Mouse (Mus musculus): ENCODE measurements at regions not wholly inside any gene's neighbourhood (a gene's known extent, or its start where the extent isn't known, plus 50 kb on each side); places are given as distances from the start of the nearest gene placed in this dataset.

GRCm38 (mm10) chr17:7633382-7634290 is 193.5 kb downstream of the Fndc1 start:
- DNase-seq (ENCODE audit: low spot score): no peak

GRCm38 (mm10) chr17:7625746-7626145 is 201.4 kb downstream of the Fndc1 start:
- no peak for DNase-seq (ENCODE audit: low spot score)

DNA sequence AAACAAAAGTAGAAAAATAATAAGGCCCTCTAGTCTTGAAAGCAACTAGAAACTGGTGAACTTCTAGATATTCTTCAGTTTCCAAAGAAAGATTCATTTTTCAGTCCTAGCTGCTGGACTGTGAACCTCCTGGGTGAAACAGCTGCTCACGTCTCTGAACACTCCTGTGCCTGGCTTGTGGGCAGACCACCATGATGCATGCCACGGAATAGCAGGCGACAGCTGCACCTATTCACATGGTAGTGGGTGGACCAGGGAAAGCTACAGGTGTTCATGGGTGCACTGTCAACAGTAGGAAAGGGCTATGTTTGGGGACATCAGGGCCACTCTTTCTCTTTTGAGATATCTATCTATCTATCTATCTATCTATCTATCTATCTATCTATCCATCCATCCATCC is 203.7 kb downstream of the Fndc1 start:
- DNase-seq (ENCODE audit: low spot score): no peak

DNA sequence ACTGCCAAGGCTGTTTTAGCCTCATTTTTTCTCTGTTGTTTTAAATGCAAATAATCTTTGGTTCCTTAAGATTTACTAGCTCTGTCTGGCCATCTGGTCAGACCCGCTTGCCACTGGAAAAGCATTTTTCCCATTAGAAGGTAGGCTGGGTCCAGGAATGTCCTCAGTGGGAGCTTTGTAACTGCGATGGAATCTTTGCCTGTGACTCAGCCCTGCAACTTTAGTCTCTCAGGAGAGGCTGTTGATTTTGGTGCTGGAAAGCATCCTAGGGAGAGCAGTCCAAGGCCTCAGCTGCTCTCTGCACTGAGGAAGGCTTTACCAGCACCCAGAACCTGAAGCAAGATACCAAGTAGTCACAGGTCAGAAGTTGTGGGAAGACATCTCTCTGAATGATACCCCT is 205.8 kb downstream of the Fndc1 start:
- no peak for DNase-seq (ENCODE audit: low spot score)

GRCm38 (mm10) chr17:7620166-7620565 is 206.9 kb downstream of the Fndc1 start:
- DNase-seq (ENCODE audit: low spot score): no peak

DNA sequence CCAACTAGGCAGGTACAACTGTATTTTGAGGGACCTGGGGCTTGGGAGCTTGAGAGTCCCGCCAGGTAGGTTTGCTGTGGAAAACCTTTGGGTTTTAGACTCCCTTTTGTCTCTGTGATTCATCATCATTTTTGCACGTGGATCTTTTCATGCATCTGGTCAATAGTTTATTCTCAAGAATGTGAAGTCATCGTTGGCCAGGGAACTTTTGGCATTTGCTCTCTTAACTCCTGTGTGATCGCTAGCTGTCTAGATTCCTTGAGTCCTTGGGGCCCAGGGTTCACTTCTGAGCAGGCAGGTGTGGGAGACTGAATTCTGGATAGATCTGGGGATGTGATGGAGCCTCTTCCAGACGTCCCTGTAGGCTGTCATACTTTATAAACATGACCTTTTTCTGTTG is 207.5 kb downstream of the Fndc1 start:
- DNase-seq (ENCODE audit: low spot score): peak; percentile 19

GRCm38 (mm10) chr17:7608046-7608445 is 219.1 kb downstream of the Fndc1 start:
- no peak for DNase-seq (ENCODE audit: low spot score)

- no peak for DNase-seq (ENCODE audit: low spot score)
Observed at GRCm38 (mm10) chr17:7607431-7607830, 219.7 kb downstream of the Fndc1 start.

- no peak for DNase-seq (ENCODE audit: low spot score)
Observed at GRCm38 (mm10) chr17:7604813-7605504, 219.7 kb upstream of the Unc93a2 start.

DNA sequence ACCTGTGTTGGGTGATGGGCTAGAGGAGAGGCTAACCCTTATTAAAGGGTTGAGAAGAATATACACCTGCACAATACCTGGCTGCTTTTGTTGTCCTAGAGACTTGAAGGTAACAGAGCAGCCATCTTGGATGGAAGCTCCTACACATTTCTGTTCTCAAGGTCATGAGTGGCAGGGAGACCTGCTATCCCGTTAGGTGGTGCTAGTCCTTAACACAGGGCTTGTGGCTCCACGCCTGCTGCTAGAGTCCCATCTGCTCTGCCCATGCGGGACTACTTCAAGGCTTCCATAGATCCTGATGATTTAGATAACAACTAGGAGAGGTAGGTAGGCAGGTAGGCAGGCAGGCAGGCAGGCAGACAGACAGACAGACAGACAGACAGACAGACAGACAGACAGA is 218.8 kb upstream of the Unc93a2 start:
- DNase-seq (ENCODE audit: low spot score): no peak

- peak; percentile 47 for DNase-seq (ENCODE audit: low spot score)
Observed at GRCm38 (mm10) chr17:7600555-7600954, 215.3 kb upstream of the Unc93a2 start.

- no peak for DNase-seq (ENCODE audit: low spot score)
Observed at GRCm38 (mm10) chr17:7597481-7597880, 212.2 kb upstream of the Unc93a2 start.

- no peak for DNase-seq (ENCODE audit: low spot score)
Observed at GRCm38 (mm10) chr17:7594801-7595200, 209.5 kb upstream of the Unc93a2 start.

DNA sequence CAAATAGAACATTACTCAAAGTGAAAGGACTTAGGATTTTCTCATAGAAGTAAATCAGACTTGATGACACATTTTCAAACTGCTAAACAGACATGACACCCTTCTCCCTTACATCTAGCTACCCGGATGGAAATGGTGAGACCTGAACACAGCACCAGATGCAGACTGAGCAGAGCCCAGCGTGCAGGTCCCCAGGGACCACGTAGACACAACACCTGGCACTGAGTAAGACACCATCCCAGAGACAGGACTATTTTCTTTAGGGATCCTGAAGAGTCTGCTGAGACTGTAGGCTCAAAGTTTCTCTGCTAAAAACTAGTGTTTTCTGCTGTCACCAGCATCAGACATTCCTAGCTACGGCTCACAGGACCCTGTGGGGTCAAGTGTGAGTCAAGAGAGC is 207.2 kb upstream of the Unc93a2 start:
- no peak for DNase-seq (ENCODE audit: low spot score)

DNA sequence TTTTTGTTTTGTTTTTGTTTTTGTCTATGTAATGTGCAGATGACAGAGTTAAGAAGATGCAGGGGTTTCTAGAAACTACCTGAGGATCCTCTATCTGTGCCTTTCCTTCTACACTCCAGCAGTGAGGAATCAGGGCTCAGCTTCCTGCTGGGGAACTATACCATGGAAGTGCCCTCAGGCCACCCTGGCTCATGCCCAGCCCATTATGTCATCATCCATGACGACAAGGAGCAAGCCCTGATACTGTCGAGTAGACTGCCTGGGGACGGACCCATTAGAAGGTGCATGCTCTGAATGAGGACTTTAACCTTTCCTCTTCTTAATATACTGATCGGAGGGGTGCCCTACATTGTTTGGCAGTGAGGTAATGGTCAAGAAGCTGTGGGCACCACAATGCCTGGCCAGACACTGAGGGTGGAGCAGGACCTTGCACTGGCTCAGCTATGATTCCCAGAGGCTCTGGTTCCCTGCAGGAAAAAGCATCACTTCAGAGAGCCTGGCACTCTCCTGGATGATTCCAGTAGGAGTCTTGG is 197.7 kb upstream of the Unc93a2 start:
- no peak for DNase-seq (ENCODE audit: low spot score)

DNA sequence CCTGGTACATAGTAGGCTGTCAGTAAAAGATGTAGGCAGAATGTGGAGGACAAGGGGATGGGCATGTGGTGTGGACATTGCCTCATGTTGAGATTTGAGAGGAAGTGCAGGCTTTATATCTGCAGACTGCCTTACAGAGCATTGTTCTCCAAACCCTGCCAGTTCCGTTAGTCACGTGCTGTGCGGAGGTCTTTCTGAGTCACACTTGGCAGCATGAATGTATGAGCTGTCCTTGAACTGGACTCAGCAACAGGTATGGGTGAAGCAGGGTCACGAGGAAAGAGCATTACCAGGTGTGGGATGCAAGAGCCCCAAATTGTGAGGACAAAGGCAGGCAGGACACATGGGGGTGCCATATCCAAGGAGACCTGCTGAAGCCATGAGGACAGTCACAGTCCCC is 193.8 kb upstream of the Unc93a2 start:
- DNase-seq (ENCODE audit: low spot score): no peak

- DNase-seq (ENCODE audit: low spot score): no peak
Observed at GRCm38 (mm10) chr17:7578003-7578402, 192.7 kb upstream of the Unc93a2 start.

DNA sequence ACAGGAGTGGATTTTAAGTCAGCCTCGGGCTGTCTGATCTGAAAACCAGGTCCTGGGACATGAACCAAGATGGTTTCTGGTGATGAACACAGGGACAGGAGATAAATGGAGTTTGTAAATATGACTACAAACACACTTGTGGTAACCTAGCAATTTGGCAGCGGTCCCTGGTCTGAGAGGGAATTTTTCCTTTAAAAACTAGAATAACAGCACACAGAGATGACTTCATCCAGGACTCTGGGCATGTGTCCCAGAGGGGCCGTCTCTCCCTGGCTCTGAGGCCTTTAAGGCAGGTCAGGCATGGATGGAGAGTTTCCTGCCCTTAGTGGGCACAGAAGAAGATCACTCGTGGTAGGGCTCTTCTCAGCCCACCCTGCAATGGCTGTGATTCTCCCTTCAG is 192.0 kb upstream of the Unc93a2 start:
- DNase-seq (ENCODE audit: low spot score): peak; percentile 63

- no peak for DNase-seq (ENCODE audit: low spot score)
Observed at GRCm38 (mm10) chr17:7571481-7571880, 186.2 kb upstream of the Unc93a2 start.

DNA sequence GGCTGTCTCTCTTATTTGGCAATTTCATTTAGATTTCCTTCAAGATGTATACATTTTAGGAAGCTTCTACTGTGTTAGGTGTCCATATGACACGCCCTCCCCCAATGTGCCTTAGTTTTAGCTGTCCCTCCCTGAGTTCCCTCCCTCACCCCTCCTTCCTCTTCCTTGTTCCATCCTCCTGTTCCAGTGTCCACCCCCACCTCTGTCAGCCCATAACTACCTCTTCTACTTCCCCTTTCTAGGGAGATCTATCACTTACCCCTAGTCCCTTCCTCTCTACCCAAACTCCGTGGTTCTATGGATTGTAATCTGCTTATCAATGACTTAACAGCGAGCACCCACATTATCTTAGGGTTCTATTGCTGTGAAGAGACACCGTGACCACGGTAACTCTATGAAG is 183.2 kb upstream of the Unc93a2 start:
- DNase-seq (ENCODE audit: low spot score): no peak

DNA sequence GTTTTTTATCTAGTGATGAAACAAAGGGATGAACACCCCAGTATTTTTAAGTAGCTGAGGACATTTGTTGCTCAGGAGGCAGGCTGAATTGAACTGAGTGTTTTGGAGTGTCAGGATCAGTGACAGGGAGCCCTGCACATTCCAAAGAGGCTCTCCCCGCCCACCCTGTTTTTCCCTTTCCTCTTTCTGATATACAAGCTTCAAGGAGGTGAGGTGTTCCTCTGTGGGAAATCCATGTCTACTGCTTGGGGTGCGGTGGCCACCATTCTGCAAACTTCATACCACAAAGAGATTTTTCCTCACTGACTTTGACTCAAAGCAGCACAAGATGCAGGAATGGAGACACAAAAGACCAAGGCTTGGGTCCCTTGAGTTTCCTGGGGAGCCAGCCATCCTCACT is 180.5 kb upstream of the Unc93a2 start:
- DNase-seq (ENCODE audit: low spot score): no peak

DNA sequence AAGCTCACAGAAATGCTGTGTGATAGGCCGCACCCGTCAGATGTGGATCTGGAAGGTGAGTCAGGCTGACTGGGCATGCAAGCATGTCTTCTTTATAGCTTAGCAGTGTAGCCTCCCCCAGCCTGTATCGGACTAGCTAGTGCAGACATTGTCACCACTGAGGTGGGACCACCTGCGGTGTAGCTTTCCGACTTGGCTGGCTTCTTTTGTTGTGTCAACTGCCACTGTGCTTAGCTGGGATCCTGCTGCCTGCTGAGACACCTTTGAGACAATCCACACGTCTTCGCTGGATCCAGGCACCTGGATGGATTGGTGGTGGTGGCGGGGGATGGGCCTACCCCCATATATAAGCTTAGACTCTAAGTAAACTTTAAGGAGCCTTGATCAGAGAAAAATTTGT is 177.7 kb upstream of the Unc93a2 start:
- DNase-seq (ENCODE audit: low spot score): no peak

DNA sequence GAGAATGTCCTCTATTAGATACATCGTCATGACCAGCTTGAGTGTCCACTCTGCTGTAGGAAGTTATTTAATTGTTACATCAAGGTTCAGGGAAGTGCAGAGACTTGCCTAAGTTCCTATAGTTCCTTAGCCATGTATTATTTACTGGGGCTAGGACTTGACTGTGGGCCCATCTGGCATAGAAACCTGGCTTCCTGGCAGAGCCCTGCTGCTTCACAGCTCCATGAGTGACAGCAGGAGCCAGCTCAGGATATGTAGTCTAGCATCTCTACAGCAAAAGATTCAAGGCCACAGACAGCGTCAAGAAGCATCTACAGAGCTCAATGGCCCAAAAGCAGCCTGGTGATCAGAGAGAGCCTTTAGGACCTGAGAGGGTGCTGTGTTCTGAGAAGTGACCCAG is 163.2 kb upstream of the Unc93a2 start:
- DNase-seq (ENCODE audit: low spot score): no peak
